Mouse (Mus musculus) lung, embryonic 16.5 days (tissue): ENCODE results near the gene Tcl1. TPM values are rescaled to one million over a fixed set of nuclear protein-coding genes. Genes with fewer than 3 reads are reported as not detected.
A peak's percentile ranks its signal among the peaks of the same experiment; 100 is the strongest.
"Not testable (repeated sequence)": the region's sequence is repeated elsewhere in the genome, so short reads cannot be mapped to it uniquely, and the experiment has no call there.

Source experiments
- ATAC-seq: fragments of 200-750 bp; cut with Nextera tagmentation; 2 replicates; pipeline ENCODE4 v1.8.0; 2017; ENCODE audit warnings: low read depth, mild to moderate bottlenecking, moderate library complexity
- H3K27ac ChIP-seq: fragments of 300-500 bp; sonication (generic); 2 replicates; pipeline ENCODE4 v1.5.1; 2014; ENCODE audit warnings: mild to moderate bottlenecking, control low read depth, low read length
- H3K27me3 ChIP-seq: fragments of 300-500 bp; sonication (generic); 2 replicates; pipeline ENCODE4 v1.6.1; 2014; ENCODE audit warnings: low read depth, low read length, mixed read lengths; ENCODE audit not compliant: control insufficient read depth, insufficient read depth
- H3K36me3 ChIP-seq: fragments of 300-500 bp; sonication (generic); 2 replicates; pipeline ENCODE4 v1.6.1; 2014; ENCODE audit warnings: low read length; ENCODE audit not compliant: control insufficient read depth, insufficient read depth
- H3K4me1 ChIP-seq: fragments of 300-500 bp; sonication (generic); replicated peaks from 2 replicates; pipeline ENCODE4 v1.6.1; 2014; ENCODE audit warnings: low read length, mixed read lengths; ENCODE audit not compliant: control insufficient read depth, insufficient read depth
- H3K4me2 ChIP-seq: fragments of 300-500 bp; sonication (generic); 2 replicates; pipeline ENCODE4 v1.6.1; 2014; ENCODE audit warnings: low read depth, low read length, control low read depth
- H3K4me3 ChIP-seq: fragments of 300-500 bp; sonication (generic); 2 replicates; pipeline ENCODE4 v1.5.1; 2014; ENCODE audit warnings: mild to moderate bottlenecking, low read length, control low read depth
- H3K9ac ChIP-seq: fragments of 300-500 bp; sonication (generic); 2 replicates; pipeline ENCODE4 v1.6.1; 2014; ENCODE audit warnings: low read length, control low read depth
- H3K9me3 ChIP-seq: fragments of 300-500 bp; sonication (generic); 2 replicates; pipeline ENCODE4 v1.6.1; 2016; ENCODE audit warnings: low read length; ENCODE audit not compliant: control insufficient read depth
- WGBS: fragments of 180-500 bp; shearing (Covaris S2); extraction: QIAGEN DNeasy Blood & Tissue Kit; methylation state at CpG from one replicate; pipeline ENCODE4 v1.1.7; 2014; 5-methylcytosine and 5-hydroxymethylcytosine counted together
- polyA plus RNA-seq: library from polyadenylated mRNA; unstranded; fragments of >200 nt; fragmentation: Nextera tagmentation; extraction: Ambion mirVana; gene quantifications from 2 replicates; pipeline ENCODE4 v1.2.1, GENCODE M21; 2015

The Tcl1 gene
- polyA plus RNA-seq, 1 experiment from 2014 or later, result not detected

DNA sequence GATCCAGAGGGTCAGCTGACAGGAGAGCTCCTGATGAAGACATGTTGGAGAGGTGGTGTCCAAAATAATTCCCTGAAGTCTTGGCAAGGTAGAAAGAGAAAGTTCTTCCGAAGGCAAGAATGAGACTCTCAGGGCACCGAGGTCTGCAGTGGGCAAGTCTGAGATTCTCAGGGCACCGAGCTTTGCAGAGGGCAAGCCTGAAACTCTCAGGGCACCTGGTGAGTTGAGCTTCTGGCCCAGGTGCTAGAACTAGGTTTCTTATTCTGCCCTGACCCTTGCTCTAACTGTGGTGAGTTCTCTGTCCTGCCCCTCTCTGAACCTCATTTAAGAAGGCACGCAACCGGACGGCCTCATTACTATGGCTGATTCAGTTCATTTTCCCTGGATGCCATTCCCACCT, 31.9 kb downstream of the Tcl1 start, which contains the start of gene Tcl1b3:
TSS of gene Tcl1b3 (plus strand) at position 301 of the 400 bp plus-strand sequence.
- 84% methylated on average over 6 of the region's 6 CpGs for WGBS
- not testable (repeated sequence) for H3K9me3 ChIP-seq, ATAC-seq, H3K36me3 ChIP-seq, H3K4me3 ChIP-seq, H3K27me3 ChIP-seq, H3K4me2 ChIP-seq, H3K9ac ChIP-seq, H3K4me1 ChIP-seq, H3K27ac ChIP-seq

DNA sequence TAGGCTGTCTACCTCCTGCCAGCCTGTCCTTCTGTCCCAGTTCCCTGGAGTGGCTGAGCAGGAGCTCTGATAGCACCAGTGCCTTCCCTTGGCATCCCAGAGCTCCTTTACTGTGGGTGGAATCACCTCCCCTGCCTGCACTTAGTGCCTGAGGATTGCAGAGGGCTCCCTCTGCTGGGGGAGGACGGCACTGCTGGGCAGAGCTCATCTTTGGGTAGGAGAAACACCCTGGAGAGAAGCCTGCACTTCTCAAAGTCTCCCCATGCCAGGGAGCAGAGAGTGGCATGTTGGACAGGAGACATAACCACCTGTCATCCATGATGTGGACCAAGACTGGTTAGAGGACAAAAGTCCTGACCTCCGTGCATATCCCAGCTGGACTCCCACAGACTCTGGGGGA, 33.6 kb downstream of the Tcl1 start:
- H3K9me3 ChIP-seq, ATAC-seq, H3K4me1 ChIP-seq, H3K4me2 ChIP-seq, H3K27me3 ChIP-seq, H3K9ac ChIP-seq, H3K4me3 ChIP-seq, H3K36me3 ChIP-seq, H3K27ac ChIP-seq: not testable (repeated sequence)
- 37% methylated on average over 2 of the region's 2 CpGs for WGBS

DNA sequence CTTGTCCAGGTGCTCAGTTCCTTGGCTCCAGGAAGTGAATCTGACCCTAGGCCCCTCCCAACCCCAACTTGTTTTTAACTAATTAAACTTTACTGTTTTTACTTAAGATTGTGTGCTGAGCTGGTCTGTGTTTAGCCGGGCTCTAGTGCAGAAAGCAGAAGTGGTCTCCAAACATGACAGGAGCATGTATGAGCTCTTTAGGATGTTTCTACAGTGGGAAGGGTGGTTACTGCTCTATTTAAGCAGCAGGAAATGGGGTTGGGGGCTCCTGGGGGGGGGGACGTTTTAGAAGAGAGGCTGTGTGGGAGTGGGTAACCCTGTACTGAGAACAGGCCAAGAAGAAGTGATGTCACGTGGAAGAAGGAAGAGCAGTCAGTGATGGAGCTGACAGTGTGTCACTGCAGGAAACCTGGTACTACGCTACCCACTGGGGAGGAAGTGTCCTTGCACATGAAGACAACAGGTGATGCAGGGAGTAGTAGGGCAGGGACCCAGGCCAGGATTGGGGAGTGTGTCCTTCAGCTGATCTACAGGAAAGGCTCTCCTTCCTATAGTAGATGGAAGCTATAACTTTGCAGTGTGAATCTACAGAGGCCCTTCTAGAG, 41.5 kb downstream of the Tcl1 start:
- H3K9ac ChIP-seq, H3K4me2 ChIP-seq, H3K4me3 ChIP-seq, H3K27me3 ChIP-seq, H3K36me3 ChIP-seq, ATAC-seq, H3K9me3 ChIP-seq, H3K27ac ChIP-seq, H3K4me1 ChIP-seq: not testable (repeated sequence)
- WGBS, result 57% methylated on average over 4 of the region's 4 CpGs

DNA sequence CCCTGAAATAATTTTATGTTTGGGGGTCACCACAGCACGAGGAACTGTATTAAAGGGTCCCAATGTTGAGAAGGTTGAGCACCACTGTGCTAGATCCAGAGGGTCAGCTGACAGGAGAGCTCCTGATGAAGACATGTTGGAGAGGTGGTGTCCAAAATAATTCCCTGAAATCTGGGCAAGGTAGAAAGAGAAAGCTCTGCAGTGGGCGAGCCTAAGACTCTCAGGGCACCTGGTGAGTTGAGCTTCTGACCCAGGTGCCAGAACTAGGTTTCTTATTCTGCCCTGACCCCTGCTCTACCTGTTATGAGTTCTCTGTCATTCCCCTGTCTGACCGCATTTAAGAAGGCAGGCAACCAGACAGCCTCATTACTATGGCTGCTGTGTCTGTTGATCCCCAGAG, 46.5 kb downstream of the Tcl1 start, which contains the start of gene Tcl1b5:
TSS of gene Tcl1b5 (plus strand) at position 301 of the 400 bp plus-strand sequence.
- 55% methylated on average over 3 of the region's 3 CpGs for WGBS
- not testable (repeated sequence) for ATAC-seq, H3K4me1 ChIP-seq, H3K36me3 ChIP-seq, H3K4me3 ChIP-seq, H3K4me2 ChIP-seq, H3K9ac ChIP-seq, H3K27ac ChIP-seq, H3K27me3 ChIP-seq, H3K9me3 ChIP-seq

DNA sequence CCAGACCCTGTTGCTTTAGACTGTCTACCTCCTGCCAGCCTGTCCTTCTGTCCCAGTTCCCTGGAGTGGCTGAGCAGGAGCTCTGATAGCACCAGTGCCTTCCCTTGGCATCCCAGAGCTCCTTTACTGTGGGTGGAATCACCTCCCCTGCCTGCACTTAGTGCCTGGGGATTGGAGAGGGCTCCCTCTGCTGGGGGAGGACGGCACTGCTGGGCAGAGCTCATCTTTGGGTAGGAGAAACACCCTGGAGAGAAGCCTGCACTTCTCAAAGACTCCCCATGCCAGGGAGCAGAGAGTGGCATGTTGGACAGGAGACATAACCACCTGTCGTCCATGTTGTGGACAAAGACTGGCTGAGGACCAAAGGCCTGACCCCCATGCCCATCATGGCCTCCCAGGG, 48.3 kb downstream of the Tcl1 start:
- H3K9me3 ChIP-seq, H3K9ac ChIP-seq, H3K4me3 ChIP-seq, H3K27ac ChIP-seq, H3K4me1 ChIP-seq, H3K36me3 ChIP-seq, H3K27me3 ChIP-seq, ATAC-seq, H3K4me2 ChIP-seq: not testable (repeated sequence)
- WGBS, result 16% methylated on average over 2 of the region's 2 CpGs

DNA sequence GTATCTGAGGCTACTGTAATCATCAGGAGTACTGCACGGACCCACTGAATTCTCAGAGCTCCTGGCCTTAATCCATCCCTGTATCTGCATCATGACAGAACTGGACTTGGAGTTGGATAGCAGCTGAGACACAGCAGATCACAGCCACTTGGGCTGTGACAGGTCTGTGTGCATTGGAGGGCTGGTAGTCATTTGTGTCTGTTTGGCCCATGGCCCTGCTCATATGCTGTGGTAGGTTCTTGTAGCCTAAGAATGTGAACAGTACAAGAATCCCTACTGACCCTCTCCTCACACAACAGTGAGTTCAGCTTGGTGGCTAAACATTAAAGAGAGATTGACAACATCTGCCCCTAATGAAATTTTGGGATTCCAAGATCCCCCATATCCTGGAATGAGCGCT, 49.2 kb downstream of the Tcl1 start:
- Histone ChIP-seq H3K27ac (no peak overlapping the region), H3K9me3 (no peaks in the 10 kb centered on the region), H3K4me2 (no peak overlapping the region), H3K27me3 (no peaks in the 10 kb centered on the region), H3K9ac (no peak overlapping the region), H3K36me3 (no peaks in the 10 kb centered on the region), H3K4me3 (no peak overlapping the region), H3K4me1 (no peaks in the 10 kb centered on the region)
- ATAC-seq, result peak; percentile 89
- WGBS, result 53% methylated on average over 2 of the region's 2 CpGs

Other genes starting within 250 kb of the Tcl1 start
- 0.74 and 0.91 TPM in 2 replicates for gene Syne3, start 213.0 kb downstream of the Tcl1 start, polyA plus RNA-seq
- 119 and 123 TPM in 2 replicates for gene Glrx5, start 190.1 kb downstream of the Tcl1 start, polyA plus RNA-seq
- gene Tcl1b2, start 76.8 kb downstream of the Tcl1 start, polyA plus RNA-seq, result not detected in 2 replicates
- gene Tcl1b1, start 63.1 kb downstream of the Tcl1 start, polyA plus RNA-seq, result not detected in 2 replicates
- not detected in 2 replicates for gene Tcl1b5, start 46.4 kb downstream of the Tcl1 start, polyA plus RNA-seq
- gene Tcl1b3, start 31.8 kb downstream of the Tcl1 start, polyA plus RNA-seq, result not detected in 2 replicates
- gene Tcl1b4, start 20.8 kb downstream of the Tcl1 start, polyA plus RNA-seq, result not detected in 2 replicates
- 0.16 and 0.24 TPM in 2 replicates for gene Tunar, start 111.1 kb upstream of the Tcl1 start, polyA plus RNA-seq
- 1.1 and 1.2 TPM in 2 replicates for gene D430019H16Rik, start 231.1 kb upstream of the Tcl1 start, polyA plus RNA-seq